Mouse (Mus musculus): ENCODE data around the gene C1qc. TPM values are rescaled to one million over a fixed set of nuclear protein-coding genes. Genes with fewer than 3 reads are reported as not detected.

The C1qc gene
- polyA plus RNA-seq, 1 experiment = 436 TPM

- Histone ChIP-seq H3K27ac (ENCODE audit: insufficient read depth, low read length) (no peak overlapping the region), H3K36me3 (ENCODE audit: control insufficient read depth, insufficient read depth, low read length) (no peaks in the 10 kb centered on the region), H3K4me3 (ENCODE audit: extremely low read depth, insufficient read depth, insufficient read length) (no peak overlapping the region), H3K4me1 (ENCODE audit: control insufficient read depth, insufficient read depth, insufficient read length) (no peaks in the 10 kb centered on the region), H3K27me3 (ENCODE audit: control insufficient read depth, insufficient read depth, low read length) (no peaks in the 10 kb centered on the region)
- no peak for TF ChIP-seq POLR2A (IDR thresholded peaks at IDR 0.05; ENCODE audit: low read depth, low read length)
- TF ChIP-seq CTCF (IDR thresholded peaks at IDR 0.05; ENCODE audit: extremely low read depth, insufficient read depth, insufficient read length, insufficient replicate concordance) = no peak
- no peak for DNase-seq (ENCODE audit: low read depth in 1 of 2, low spot score in 2 of 2)
- 41% methylated on average over 12 of the region's 12 CpGs for whole genome bisulfite sequencing
Measured at GRCm38 (mm10) chr4:136867690-136868345, 25.0 kb downstream of the C1qc start.

DNA sequence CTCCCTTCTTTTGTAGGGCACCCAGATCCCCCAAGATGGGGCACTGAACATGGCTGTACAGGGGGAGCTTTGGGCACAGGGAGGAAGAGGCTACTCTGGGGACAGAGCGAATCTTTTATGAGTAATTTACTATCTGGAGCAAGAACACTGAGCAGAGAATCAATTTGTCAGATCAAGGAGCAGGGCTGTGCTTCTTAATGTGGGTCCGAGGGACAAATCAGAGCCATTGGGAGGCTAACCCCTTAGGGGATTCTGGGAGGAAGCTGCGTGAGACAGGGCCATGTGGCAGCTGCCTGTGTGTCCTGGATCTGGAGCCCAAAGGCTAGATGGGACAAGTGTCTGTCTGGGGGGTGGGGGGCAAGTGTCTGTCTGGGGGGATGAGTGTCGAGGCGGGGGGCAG lies 27.3 kb downstream of the C1qc start:
- H3K4me1 ChIP-seq (ENCODE audit: control insufficient read depth, insufficient read depth, insufficient read length) = no peaks in the 10 kb centered on the region
- 76% methylated on average over 5 of the region's 5 CpGs for WGBS
- H3K27ac ChIP-seq (ENCODE audit: insufficient read depth, low read length) = no peak overlapping the region
- H3K4me3 ChIP-seq (ENCODE audit: extremely low read depth, insufficient read depth, insufficient read length) = no peak overlapping the region
- H3K27me3 ChIP-seq (ENCODE audit: control insufficient read depth, insufficient read depth, low read length) = no peaks in the 10 kb centered on the region
- no peak for DNase-seq (ENCODE audit: low read depth in 1 of 2, low spot score in 2 of 2)
- no peak for TF ChIP-seq CTCF (IDR thresholded peaks at IDR 0.05; ENCODE audit: extremely low read depth, insufficient read depth, insufficient read length, insufficient replicate concordance)
- no peak for TF ChIP-seq POLR2A (IDR thresholded peaks at IDR 0.05; ENCODE audit: low read depth, low read length)
- no peaks in the 10 kb centered on the region for H3K36me3 ChIP-seq (ENCODE audit: control insufficient read depth, insufficient read depth, low read length)

DNA sequence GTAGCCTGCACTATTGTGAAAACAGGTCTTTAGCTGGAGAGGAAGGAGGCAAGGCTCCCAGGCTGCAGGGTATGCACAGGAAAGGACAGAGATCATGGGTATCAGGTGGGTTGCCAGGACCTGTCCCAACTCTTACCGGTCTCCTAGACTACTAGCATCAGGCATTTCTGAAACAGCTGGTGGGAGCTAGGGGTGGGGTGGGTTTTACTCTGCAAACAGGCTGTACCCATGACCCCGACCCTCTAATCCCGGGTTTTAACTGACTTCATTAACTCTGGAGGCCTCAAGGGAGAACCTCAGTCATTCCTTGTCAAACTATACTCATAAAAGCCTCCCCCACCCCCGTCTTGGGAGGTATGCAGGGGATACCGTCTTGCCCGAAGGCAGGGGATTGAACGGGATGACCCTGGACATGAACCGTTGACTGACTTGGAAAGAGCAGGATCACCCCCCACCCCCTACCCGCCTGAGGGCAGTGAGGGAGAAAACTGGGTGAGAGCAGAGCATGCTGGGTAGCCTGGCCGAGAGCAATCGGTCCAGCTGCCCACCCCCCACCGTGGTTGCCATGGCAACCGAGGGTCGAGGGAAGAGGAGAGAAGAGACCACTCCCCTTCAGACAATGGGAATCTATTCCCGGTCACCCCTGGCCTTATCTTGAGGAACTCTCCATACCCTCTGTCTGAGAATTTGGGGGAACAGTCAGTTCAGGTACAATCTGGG lies 28.0 kb downstream of the C1qc start:
- no peaks in the 10 kb centered on the region for H3K36me3 ChIP-seq (ENCODE audit: control insufficient read depth, insufficient read depth, low read length)
- H3K4me1 ChIP-seq (ENCODE audit: control insufficient read depth, insufficient read depth, insufficient read length) = no peaks in the 10 kb centered on the region
- no peaks in the 10 kb centered on the region for H3K27me3 ChIP-seq (ENCODE audit: control insufficient read depth, insufficient read depth, low read length)
- TF ChIP-seq CTCF (IDR thresholded peaks at IDR 0.05; ENCODE audit: extremely low read depth, insufficient read depth, insufficient read length, insufficient replicate concordance) (no peak), POLR2A (IDR thresholded peaks at IDR 0.05; ENCODE audit: low read depth, low read length) (no peak)
- no peak overlapping the region for H3K4me3 ChIP-seq (ENCODE audit: extremely low read depth, insufficient read depth, insufficient read length)
- DNase-seq (ENCODE audit: low read depth in 1 of 2, low spot score in 2 of 2) = no peak
- WGBS = 64% methylated on average over 15 of the region's 15 CpGs
- H3K27ac ChIP-seq (ENCODE audit: insufficient read depth, low read length) = no peak overlapping the region

DNA sequence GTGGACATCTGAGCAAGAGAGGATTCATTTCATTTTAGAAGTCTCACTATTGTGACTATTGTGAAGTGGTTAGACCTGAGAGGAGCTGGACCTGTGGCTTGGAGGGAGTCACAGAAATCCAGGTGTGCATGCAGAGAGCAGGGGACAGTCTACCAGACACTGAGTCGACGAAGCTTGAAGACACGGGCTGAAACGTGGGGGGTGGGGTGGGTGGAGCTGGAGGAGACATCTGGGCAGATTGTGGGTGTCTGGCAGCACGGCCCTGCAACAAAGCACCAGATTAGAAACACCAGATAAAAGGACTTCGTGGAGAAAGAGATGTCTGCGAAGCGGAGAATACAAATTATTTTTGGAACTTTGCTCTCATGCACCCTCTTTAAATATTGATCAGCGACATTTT lies 29.3 kb downstream of the C1qc start:
- no peaks in the 10 kb centered on the region for H3K27me3 ChIP-seq (ENCODE audit: control insufficient read depth, insufficient read depth, low read length)
- TF ChIP-seq POLR2A (IDR thresholded peaks at IDR 0.05; ENCODE audit: low read depth, low read length) = no peak
- no peak for TF ChIP-seq CTCF (IDR thresholded peaks at IDR 0.05; ENCODE audit: extremely low read depth, insufficient read depth, insufficient read length, insufficient replicate concordance)
- 43% methylated on average over 9 of the region's 9 CpGs for WGBS
- DNase-seq (ENCODE audit: low read depth in 1 of 2, low spot score in 2 of 2) = no peak
- H3K4me3 ChIP-seq (ENCODE audit: extremely low read depth, insufficient read depth, insufficient read length) = no peak overlapping the region
- no peak overlapping the region for H3K27ac ChIP-seq (ENCODE audit: insufficient read depth, low read length)
- no peaks in the 10 kb centered on the region for H3K36me3 ChIP-seq (ENCODE audit: control insufficient read depth, insufficient read depth, low read length)
- no peaks in the 10 kb centered on the region for H3K4me1 ChIP-seq (ENCODE audit: control insufficient read depth, insufficient read depth, insufficient read length)

DNA sequence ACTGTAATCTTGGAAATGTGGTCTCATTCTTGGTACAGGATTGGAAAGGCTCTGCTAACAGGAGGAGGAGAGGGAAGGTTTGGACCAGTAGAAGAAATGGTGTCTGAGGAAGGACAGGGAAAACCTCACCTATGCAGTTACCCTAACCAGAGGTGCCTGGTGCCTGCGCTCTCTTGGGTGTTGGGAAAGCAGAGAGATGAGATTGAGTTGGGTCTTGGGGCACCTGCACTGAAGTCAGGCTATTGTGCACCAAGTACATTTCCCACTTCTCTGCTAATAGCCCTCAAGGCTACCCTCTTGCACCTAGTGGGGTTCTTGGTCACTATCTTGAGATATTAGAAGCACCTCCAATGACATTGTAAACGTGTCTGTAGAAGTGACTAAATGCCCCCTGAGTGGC lies 30.5 kb downstream of the C1qc start:
- 73% methylated on average over 2 of the region's 2 CpGs for WGBS
- H3K27me3 ChIP-seq (ENCODE audit: control insufficient read depth, insufficient read depth, low read length) = no peaks in the 10 kb centered on the region
- DNase-seq (ENCODE audit: low read depth in 1 of 2, low spot score in 2 of 2) = no peak

GRCm38 (mm10) chr4:136861806-136862205 lies 31.1 kb downstream of the C1qc start:
- TF ChIP-seq POLR2A (IDR thresholded peaks at IDR 0.05; ENCODE audit: low read depth, low read length) (no peak), CTCF (IDR thresholded peaks at IDR 0.05; ENCODE audit: extremely low read depth, insufficient read depth, insufficient read length, insufficient replicate concordance) (no peak)
- Histone ChIP-seq H3K27me3 (ENCODE audit: control insufficient read depth, insufficient read depth, low read length) (no peaks in the 10 kb centered on the region), H3K4me3 (ENCODE audit: extremely low read depth, insufficient read depth, insufficient read length) (no peak overlapping the region), H3K4me1 (ENCODE audit: control insufficient read depth, insufficient read depth, insufficient read length) (no peaks in the 10 kb centered on the region), H3K27ac (ENCODE audit: insufficient read depth, low read length) (no peak overlapping the region), H3K36me3 (ENCODE audit: control insufficient read depth, insufficient read depth, low read length) (no peaks in the 10 kb centered on the region)
- no peak for DNase-seq (ENCODE audit: low read depth in 1 of 2, low spot score in 2 of 2)
- 56% methylated on average over 17 of the region's 17 CpGs for WGBS

More for the DNA sequence above, 30.5 kb downstream of the C1qc start:
- no peaks in the 10 kb centered on the region for H3K4me1 ChIP-seq (ENCODE audit: control insufficient read depth, insufficient read depth, insufficient read length)
- no peak for TF ChIP-seq CTCF (IDR thresholded peaks at IDR 0.05; ENCODE audit: extremely low read depth, insufficient read depth, insufficient read length, insufficient replicate concordance)
- no peak for TF ChIP-seq POLR2A (IDR thresholded peaks at IDR 0.05; ENCODE audit: low read depth, low read length)
- no peak overlapping the region for H3K4me3 ChIP-seq (ENCODE audit: extremely low read depth, insufficient read depth, insufficient read length)
- no peak overlapping the region for H3K27ac ChIP-seq (ENCODE audit: insufficient read depth, low read length)
- no peaks in the 10 kb centered on the region for H3K36me3 ChIP-seq (ENCODE audit: control insufficient read depth, insufficient read depth, low read length)

- 84% methylated on average over 7 of the region's 7 CpGs for WGBS
- no peaks in the 10 kb centered on the region for H3K4me1 ChIP-seq (ENCODE audit: control insufficient read depth, insufficient read depth, insufficient read length)
- no peaks in the 10 kb centered on the region for H3K36me3 ChIP-seq (ENCODE audit: control insufficient read depth, insufficient read depth, low read length)
- H3K4me3 ChIP-seq (ENCODE audit: extremely low read depth, insufficient read depth, insufficient read length) = no peak overlapping the region
- no peak for DNase-seq (ENCODE audit: low read depth in 1 of 2, low spot score in 2 of 2)
- H3K27ac ChIP-seq (ENCODE audit: insufficient read depth, low read length) = no peak overlapping the region
- TF ChIP-seq POLR2A (IDR thresholded peaks at IDR 0.05; ENCODE audit: low read depth, low read length) = no peak
- TF ChIP-seq CTCF (IDR thresholded peaks at IDR 0.05; ENCODE audit: extremely low read depth, insufficient read depth, insufficient read length, insufficient replicate concordance) = peak; percentile 23; the same call in 1 of the 2 replicates
- H3K27me3 ChIP-seq (ENCODE audit: control insufficient read depth, insufficient read depth, low read length) = no peaks in the 10 kb centered on the region
Measured at GRCm38 (mm10) chr4:136860022-136860421, 32.8 kb downstream of the C1qc start.

All from spleen, adult 2 months (tissue).